Mouse (Mus musculus): ENCODE measurements around the gene Zbtb12.

GRCm38 (mm10) chr17:34879336-34879879, at the start of gene Zbtb12:
- TF ChIP-seq GATA1 (IDR thresholded peaks at IDR 0.05; ENCODE audit: low read length) (no peak), TAL1 (IDR thresholded peaks at IDR 0.05; ENCODE audit: low read length) (no peak)

Measured in erythroblast, embryonic 14.5 days (primary cell).